Mouse (Mus musculus) cerebellum, adult 18-20 months (tissue): ENCODE data around the gene Lrpprc.

Source experiments
- DNase-seq, 2 experiments: peaks; one replicate each; pipeline ENCODE4 v3.0.0; 2021

Gene Lrpprc

DNA sequence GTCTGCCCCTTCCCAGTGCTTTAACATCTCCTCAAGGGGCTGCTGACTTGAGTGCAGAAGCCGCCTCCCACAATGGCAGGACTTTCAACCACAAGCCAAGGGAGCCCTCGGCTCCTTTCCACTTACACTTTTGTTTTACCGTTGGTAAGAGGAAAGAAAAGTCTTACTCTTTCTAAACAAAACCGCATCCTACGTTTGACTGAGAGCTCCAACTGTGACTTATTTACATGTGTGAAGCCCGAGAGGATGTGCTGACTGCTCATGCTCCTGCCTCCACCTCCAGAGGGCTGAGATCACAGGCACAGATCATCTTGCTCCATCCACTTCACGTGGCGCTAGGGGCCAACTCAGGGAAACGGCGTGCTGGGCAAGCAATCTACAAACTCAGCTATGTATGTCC lies 32.2 kb downstream of the Lrpprc start:
- DNase-seq = no peak

DNA sequence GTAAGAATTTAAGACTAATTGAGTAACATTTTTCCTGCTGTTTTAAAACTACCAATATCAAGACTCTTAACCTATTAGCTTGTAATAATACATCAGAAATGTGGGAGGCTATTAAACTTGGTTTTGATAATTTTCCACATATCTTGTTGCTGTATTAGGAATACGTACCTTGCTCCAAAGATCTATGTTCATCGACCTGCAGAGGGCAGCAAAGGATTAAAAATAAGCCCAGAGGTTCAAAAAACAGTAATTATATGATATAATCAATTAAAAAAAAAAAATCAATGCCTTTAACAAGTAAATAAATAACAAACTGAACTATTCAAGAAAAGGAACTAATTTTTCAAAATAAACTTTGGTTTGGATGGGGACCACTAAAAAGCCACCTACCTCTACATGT lies 34.5 kb downstream of the Lrpprc start:
- no peak for DNase-seq

GRCm38 (mm10) chr17:84753489-84753888 lies 37.1 kb downstream of the Lrpprc start:
- no peak for DNase-seq

DNA sequence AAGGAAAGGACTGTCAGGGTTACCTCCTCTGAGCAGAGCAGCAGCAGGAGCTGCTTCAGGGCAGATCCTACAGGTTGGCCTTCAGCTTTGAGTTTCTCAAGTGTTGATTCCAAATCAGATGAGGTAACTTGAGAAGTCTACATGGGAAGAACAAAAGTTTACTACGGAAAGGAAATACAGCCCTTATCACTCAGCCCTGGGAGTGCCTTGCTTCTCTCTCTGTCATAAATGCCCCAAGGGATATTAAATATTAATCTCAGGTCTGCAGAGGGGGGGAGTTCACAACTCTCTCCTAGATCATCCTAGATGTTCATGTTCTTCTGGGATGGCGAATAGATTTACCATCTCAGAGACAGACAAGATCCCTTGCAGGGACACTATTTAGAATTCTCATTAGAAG lies 38.3 kb downstream of the Lrpprc start:
- no peak for DNase-seq

- DNase-seq = no peak
These were observed 38.9 kb downstream of the Lrpprc start for GRCm38 (mm10) chr17:84751630-84752191.

DNA sequence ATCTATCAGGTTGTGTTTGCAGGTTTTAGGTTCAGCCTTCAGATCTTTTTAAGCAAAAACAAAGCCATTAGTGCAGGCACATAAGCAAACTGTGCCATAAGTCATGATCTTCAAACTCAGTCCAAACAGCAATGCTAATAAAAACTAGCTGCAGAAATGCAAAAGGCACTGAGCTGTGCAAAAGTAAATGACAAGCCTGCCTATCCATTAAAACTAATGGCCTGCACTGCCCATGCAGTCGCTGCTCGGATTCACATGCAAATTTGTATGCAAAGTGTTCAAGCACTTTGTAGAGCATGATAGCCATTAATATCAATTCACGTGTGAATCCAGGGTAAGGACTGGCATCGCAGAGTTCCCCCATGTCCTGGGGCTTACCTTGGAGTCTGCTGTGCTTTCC lies 40.5 kb downstream of the Lrpprc start:
- no peak for DNase-seq

DNA sequence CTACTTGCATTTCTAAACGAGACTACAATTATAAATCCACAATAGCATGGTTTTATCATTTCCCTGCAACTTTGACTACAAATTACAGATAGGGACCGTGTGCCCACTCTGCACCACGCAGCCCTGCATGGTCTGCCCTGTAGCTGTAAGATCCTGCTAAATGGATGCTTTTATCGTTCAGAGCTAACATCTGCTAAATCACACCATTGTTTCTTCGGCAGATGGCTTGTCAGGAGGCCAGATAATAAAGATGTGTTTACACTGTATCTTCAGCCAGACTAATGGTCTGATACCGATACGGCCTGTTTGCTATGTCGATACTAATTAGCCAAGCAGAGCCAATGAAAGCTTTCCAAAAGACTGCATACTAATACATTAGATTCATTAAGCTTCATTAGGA lies 41.3 kb downstream of the Lrpprc start:
- no peak for DNase-seq

DNA sequence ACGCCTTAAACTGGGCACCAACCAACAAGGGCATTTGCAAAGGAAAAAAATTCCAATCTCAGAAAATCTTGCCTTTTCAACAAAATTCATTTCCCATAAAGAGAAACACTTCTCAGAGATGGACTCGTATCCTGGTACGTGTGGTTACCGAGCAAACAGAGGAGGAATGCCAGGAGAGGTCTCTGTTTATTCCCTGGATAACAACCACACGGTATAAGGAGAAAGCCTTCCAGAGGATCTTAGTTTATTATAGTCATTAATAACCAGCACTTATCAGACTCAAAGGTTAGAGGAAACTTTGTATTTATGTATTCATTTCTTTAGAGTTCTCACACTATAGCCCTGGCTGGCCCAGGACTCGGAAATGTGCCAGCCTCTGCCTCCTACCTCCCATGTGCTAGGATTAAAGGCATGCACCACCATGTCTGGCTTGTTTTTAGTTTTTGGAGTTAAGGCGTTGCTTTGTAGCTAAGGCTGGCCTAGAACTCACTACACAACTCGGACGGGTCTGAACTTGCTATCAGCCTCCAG lies 42.4 kb downstream of the Lrpprc start:
- no peak for DNase-seq

- DNase-seq = no peak
These were observed 43.4 kb downstream of the Lrpprc start for GRCm38 (mm10) chr17:84747212-84747611.

- DNase-seq = no peak
These were observed 45.6 kb downstream of the Lrpprc start for GRCm38 (mm10) chr17:84745001-84745400.

DNA sequence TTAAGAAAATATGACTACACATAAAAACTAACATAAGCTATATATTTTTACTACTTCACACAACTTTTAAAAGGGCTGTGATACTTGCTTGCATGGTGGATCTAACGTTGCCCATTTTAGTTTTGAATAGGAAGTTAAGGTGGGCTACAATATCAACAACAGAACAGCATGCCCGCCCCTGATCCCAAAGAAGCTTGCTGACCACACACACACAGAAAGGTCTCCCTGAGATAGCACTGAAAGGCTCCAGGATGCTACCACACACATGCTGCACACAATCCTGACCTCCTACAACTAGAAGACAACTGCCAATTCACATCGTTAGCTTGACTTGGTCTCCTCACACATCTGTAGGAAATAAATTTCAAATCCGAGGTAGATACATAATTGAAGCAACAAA lies 46.3 kb downstream of the Lrpprc start:
- no peak for DNase-seq

DNA sequence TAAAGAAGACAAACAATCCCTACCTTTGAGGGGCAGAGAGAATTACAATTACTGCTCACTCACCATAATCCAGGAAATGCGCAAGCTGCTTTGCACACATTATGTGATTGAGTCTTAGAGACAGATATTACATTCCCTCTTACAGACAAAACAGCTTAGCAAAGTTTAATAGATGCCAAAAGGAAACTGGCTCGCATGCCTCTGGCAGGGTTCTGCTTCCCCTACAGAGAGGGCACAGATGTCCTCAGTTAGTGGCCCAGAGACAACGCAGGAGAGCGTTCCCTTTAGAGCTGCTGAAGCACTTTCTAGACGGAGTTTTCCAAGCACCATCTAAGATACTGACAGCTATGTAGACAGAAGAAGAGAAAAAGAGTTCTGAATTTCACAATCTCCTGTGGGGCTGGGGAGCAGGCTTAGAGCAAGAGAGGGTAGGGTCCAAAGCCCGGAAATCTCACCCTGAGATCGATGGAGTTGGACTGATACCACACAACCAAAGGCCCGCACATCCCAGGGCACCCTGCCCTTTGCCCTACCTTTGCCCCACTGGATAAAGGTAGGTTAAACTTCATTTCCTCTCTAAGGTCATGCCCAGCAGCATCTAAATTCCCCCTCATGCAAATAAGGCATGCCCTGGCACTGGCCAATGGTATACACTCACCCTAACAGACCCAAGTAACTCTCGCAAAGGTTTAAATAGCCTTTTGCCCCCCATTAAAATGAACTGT lies 52.4 kb downstream of the Lrpprc start:
- DNase-seq = peak; percentile 35 to 44

GRCm38 (mm10) chr17:84736719-84737118 lies 53.9 kb downstream of the Lrpprc start:
- no peak for DNase-seq

DNA sequence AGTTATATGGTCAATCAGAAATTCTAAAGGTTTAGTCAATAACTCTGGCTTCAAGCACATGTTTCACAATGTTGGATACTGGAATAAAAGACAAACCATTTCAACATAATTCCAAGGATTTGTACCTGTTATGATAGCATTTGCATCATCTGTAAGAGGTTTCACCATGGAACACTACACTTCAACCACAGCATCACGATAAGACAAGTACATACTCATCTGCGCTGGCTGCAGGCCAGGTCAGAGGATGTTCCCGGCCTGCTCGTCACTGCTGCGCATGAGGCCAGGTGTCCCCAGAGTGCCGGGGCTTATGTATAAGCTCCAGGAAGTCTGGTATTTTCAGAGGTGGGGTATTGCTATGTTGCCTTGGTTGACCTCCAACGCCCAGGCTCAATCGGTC lies 58.0 kb downstream of the Lrpprc start:
- DNase-seq = no peak

- DNase-seq = no peak
These were observed 59.2 kb downstream of the Lrpprc start for GRCm38 (mm10) chr17:84731361-84731760.

DNA sequence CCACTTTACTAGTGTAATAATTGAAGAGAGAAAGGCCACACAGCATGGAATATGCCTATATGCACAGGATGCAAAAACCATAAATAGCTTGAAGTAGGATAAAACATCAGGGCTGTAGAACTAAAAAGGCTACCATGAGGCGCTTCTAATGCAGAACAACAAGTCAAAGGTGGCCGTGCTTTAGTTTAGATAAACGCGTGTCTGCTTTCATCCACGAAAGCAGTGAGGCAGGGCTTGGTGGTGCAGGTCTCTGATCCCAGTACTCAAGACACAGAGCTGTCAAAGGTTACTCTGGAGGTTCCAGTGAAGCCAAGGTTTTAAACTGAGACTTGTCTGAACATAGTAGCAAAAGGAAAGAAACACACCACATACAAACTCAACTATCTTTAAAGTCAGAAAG lies 61.4 kb downstream of the Lrpprc start:
- no peak for DNase-seq

DNA sequence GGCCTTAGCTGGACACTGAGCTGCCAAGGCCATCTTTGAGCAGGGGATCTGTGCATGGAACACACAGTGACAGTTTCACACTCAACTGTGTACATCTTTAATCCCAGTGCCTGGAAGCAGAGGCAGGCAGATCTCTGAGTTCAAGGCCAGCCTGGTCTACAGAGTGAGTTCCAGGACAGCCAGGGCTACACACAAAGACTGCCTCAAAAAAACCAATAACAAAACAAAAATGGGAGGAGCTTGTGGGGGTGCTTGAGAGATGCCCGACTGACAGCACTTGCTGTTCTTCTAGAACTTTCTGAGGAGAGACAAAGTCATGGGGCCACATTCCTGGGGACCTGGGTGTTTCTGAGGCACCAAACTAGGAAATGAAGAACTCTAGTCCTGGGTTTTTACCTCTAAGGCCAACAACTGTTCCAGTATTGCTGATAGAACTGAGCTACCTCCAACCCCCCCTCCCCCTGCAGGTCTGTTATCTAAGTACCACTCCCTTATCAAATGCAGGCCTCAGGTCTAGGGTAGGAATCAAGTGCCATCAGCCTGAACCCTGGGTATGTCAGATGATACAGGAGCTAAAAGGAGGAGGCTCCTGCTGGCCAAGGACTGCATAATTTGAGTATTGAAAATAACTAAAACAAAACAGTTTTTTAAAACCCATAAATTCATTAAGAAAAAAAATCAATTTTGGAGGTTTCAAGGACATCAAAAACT lies 62.2 kb downstream of the Lrpprc start:
- DNase-seq = no peak

DNA sequence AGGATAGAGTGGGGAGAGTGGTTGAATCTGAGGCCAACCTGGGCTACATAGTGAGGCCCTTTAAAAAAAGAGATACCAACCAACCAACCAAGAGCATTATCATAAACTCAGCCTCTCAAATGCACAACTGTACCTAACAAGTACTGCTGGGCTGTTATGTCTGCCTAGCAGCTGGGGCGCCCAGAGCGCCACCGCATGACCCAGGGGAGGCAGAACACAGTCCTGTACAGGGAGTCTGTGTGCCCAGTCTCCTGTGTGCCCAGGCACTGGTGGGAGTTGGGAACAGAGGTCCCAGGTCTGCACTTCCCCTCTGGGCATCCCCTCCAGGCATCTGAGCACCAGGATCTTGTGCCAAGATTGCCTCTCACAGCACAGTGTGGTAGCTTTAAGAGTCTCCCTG lies 65.4 kb downstream of the Lrpprc start:
- no peak for DNase-seq

GRCm38 (mm10) chr17:84724028-84724427 lies 66.6 kb downstream of the Lrpprc start:
- DNase-seq = no peak

DNA sequence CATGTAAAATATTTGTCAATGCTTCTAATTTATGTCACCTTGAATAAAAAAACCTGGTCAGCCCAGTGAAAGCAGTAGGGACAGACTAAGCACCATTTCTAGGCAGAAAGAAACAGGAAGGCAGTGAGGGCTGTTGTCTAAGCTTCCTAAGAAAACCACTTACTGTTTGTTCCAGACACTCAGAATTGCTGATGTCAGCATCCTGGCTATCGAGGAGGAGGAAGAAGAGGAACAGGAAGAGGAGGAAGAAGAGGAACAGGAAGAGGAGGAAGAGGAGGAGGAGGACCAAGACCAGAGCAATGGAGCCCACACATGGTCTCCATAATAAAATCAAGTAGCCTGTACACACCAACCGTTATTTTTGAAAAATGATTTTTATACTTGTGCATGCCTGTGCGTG lies 71.5 kb downstream of the Lrpprc start:
- no peak for DNase-seq

- DNase-seq = no peak
These were observed 73.2 kb downstream of the Lrpprc start for GRCm38 (mm10) chr17:84717416-84717815.

DNA sequence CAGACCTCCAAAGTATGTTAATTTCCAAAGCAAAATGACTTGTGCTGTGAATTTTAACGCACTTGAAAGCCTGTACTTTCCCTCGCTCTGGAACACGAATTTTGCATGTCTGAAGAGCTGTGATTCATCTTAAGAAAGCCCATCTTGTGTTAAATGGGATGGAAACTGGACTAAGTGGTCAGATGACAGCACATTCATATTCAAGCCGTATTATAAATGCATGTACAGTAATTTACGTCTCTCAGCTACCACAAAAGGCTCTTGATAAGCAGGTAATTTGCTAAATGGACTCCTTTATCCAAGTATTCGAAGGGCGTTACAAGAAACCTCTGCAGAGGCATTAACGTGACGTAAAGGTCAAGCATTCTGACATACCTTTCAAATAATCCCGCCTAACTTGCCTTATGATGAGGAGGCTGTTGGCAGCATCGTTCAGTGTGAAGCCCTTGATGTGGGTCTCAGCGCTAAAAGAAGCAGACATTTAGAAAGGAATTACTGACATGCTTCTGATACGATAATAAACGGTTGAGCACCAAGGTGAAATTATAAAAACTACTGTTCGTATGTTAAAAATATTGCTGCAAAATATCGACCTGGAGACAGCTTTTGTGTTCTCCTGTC lies 74.2 kb downstream of the Lrpprc start:
- no peak for DNase-seq

DNA sequence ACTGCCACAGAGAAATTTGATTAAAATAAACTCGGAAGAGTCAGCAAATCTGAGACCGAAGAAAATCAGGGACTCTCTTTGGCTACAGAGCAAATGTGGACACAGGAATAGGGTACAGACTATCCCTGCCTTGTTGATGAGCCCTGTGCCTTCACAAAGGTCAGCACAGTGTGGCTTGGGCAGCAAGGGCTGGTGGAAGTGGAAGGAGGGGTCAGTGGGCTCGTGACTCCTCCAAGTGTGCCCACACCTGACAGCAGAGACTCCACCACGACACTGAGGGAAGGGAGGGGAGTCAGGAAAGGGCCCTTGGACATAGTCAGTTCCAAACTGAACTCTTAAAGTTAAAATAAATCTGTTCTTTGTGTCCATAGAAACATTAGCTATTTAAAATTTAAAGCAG lies 75.7 kb downstream of the Lrpprc start:
- DNase-seq = no peak
